Mouse (Mus musculus) inflammation-experienced regulatory T-cells, adult 6 months (primary cell): ENCODE results near the gene Trpv4. TPM values are rescaled to one million over a fixed set of nuclear protein-coding genes. Genes with fewer than 3 reads are reported as not detected.
A peak's percentile ranks its signal among the peaks of the same experiment; 100 is the strongest.

Experiments used
- ATAC-seq: one replicate; pipeline ENCODE4 v1.8.0; 2017
- polyA plus RNA-seq, 3 experiments: library from polyadenylated mRNA; unstranded; fragments of 100-300 nt; shearing (Covaris generic); gene quantifications; one replicate each; pipeline ENCODE4 v1.2.1; 2017

Trpv4 gene
- polyA plus RNA-seq, 3 experiments from 2014 or later, result 0.19 to 0.90 (median 0.47) TPM

- ATAC-seq, result no peak
Measured at GRCm38 (mm10) chr5:114618851-114619250, 39.4 kb downstream of the Trpv4 start.

GRCm38 (mm10) chr5:114617809-114618208 lies 40.4 kb downstream of the Trpv4 start:
- ATAC-seq, result no peak

- no peak for ATAC-seq
Measured at GRCm38 (mm10) chr5:114616336-114617061, 41.7 kb downstream of the Trpv4 start.

GRCm38 (mm10) chr5:114614863-114615262 lies 43.4 kb downstream of the Trpv4 start:
- no peak for ATAC-seq

- no peak for ATAC-seq
Measured at GRCm38 (mm10) chr5:114611968-114612608, 46.1 kb downstream of the Trpv4 start.

GRCm38 (mm10) chr5:114611256-114611655 lies 47.0 kb downstream of the Trpv4 start:
- ATAC-seq, result no peak

- ATAC-seq, result peak; percentile 38
Measured at GRCm38 (mm10) chr5:114608516-114608915, 49.7 kb downstream of the Trpv4 start.

GRCm38 (mm10) chr5:114607651-114608050 lies 50.6 kb downstream of the Trpv4 start:
- no peak for ATAC-seq

GRCm38 (mm10) chr5:114605981-114606380 lies 52.2 kb downstream of the Trpv4 start:
- ATAC-seq, result no peak

GRCm38 (mm10) chr5:114604781-114605290 lies 53.4 kb downstream of the Trpv4 start:
- ATAC-seq, result no peak

- ATAC-seq, result no peak
Measured at GRCm38 (mm10) chr5:114603975-114604374, 54.2 kb downstream of the Trpv4 start.

GRCm38 (mm10) chr5:114602012-114602411 lies 56.2 kb downstream of the Trpv4 start:
- ATAC-seq, result no peak

- ATAC-seq, result no peak
Measured at GRCm38 (mm10) chr5:114597652-114598051, 60.6 kb downstream of the Trpv4 start.

- no peak for ATAC-seq
Measured at GRCm38 (mm10) chr5:114597222-114597621, 61.0 kb downstream of the Trpv4 start.

GRCm38 (mm10) chr5:114596604-114597003 lies 61.6 kb downstream of the Trpv4 start:
- no peak for ATAC-seq

GRCm38 (mm10) chr5:114594741-114595241 lies 63.4 kb downstream of the Trpv4 start:
- ATAC-seq, result peak; percentile 14

GRCm38 (mm10) chr5:114593949-114594348 lies 64.3 kb downstream of the Trpv4 start:
- no peak for ATAC-seq

- ATAC-seq, result no peak
Measured at GRCm38 (mm10) chr5:114593161-114593821, 64.9 kb downstream of the Trpv4 start.

GRCm38 (mm10) chr5:114592463-114593160 lies 65.6 kb downstream of the Trpv4 start:
- no peak for ATAC-seq

GRCm38 (mm10) chr5:114591151-114591561 lies 67.1 kb downstream of the Trpv4 start:
- ATAC-seq, result no peak

- ATAC-seq, result no peak
Measured at GRCm38 (mm10) chr5:114590043-114590913, 67.9 kb downstream of the Trpv4 start.

- no peak for ATAC-seq
Measured at GRCm38 (mm10) chr5:114589454-114589853, 68.8 kb downstream of the Trpv4 start.
